Mouse (Mus musculus) MEL (cell line): ENCODE results near the gene Nup214. TPM values are rescaled to one million over a fixed set of nuclear protein-coding genes. Genes with fewer than 3 reads are reported as not detected.

Experiments used
- DNase-seq: peaks from one replicate; pipeline ENCODE4 v3.0.0; 2011; ENCODE audit warnings: low read depth, low spot score
- H3K27ac ChIP-seq: 2 replicates; pipeline ENCODE4 v1.5.1; 2012; ENCODE audit warnings: low read depth, mild to moderate bottlenecking, control low read depth, low read length, moderate library complexity; ENCODE audit not compliant: control insufficient read depth
- H3K27me3 ChIP-seq, 2 experiments: fragments of 150-350 bp in 1 of 2; sonication (generic) in 1 of 2; 2 replicates each; pipeline ENCODE4 v1.6.1; 2012; ENCODE audit warnings: low read length in 2 of 2, mild to moderate bottlenecking in 2 of 2, improper control_type of control experiment in 1 of 2, moderate library complexity in 1 of 2; ENCODE audit not compliant: insufficient read depth in 2 of 2, control insufficient read depth in 1 of 2
- H3K36me3 ChIP-seq, 2 experiments: 2 replicates each; pipeline ENCODE4 v1.6.1; 2012 to 2014; ENCODE audit warnings: low read length in 2 of 2, improper control_type of control experiment in 1 of 2, inconsistent platforms in 1 of 2, mild to moderate bottlenecking in 1 of 2; ENCODE audit not compliant: insufficient read depth in 2 of 2, control insufficient read depth in 1 of 2
- H3K4me1 ChIP-seq, 2 experiments: fragments of 150-350 bp in 1 of 2; sonication (generic) in 1 of 2; 2 replicates each; pipeline ENCODE4 v1.6.1; 2012; ENCODE audit warnings: low read length in 2 of 2, improper control_type of control experiment in 1 of 2, mild to moderate bottlenecking in 1 of 2; ENCODE audit not compliant: insufficient read depth in 2 of 2, control insufficient read depth in 1 of 2
- H3K4me3 ChIP-seq, 2 experiments: fragments of 150-350 bp in 1 of 2; sonication (generic) in 1 of 2; 2 replicates each; pipeline ENCODE4 v1.5.1; 2012; ENCODE audit warnings: low read depth in 2 of 2, low read length in 2 of 2, mild to moderate bottlenecking in 2 of 2, moderate library complexity in 2 of 2, control low read depth in 1 of 2, improper control_type of control experiment in 1 of 2; ENCODE audit not compliant: control insufficient read depth in 1 of 2, insufficient read depth in 1 of 2
- H3K79me2 ChIP-seq: 2 replicates; pipeline ENCODE4 v1.6.1; 2012; ENCODE audit warnings: mild to moderate bottlenecking, low read length, moderate library complexity; ENCODE audit not compliant: control insufficient read depth, poor library complexity, insufficient read depth
- H3K9ac ChIP-seq: 2 replicates; pipeline ENCODE4 v1.6.1; 2012; ENCODE audit warnings: low read depth, mild to moderate bottlenecking, control low read depth, low read length, moderate library complexity; ENCODE audit not compliant: control insufficient read depth, poor library complexity, severe bottlenecking
- H3K9me3 ChIP-seq: fragments of 150-350 bp; sonication (generic); replicated peaks from 2 replicates; pipeline ENCODE4 v1.6.1; 2012; ENCODE audit warnings: mild to moderate bottlenecking, low read length, improper control_type of control experiment, moderate library complexity; ENCODE audit not compliant: insufficient read depth
- BHLHE40 ChIP-seq: IDR thresholded peaks from 2 replicates; pipeline ENCODE4 v1.6.1; 2012; ENCODE audit warnings: low read depth, mild to moderate bottlenecking, inconsistent platforms, low read length, improper control_type of control experiment, borderline replicate concordance
- CHD2 ChIP-seq: IDR thresholded peaks from 2 replicates; pipeline ENCODE4 v1.6.1; 2011; ENCODE audit warnings: low read length, improper control_type of control experiment
- E2F4 ChIP-seq: IDR thresholded peaks from 2 replicates; pipeline ENCODE4 v1.6.1; 2011; ENCODE audit warnings: low read depth, low read length, improper control_type of control experiment, borderline replicate concordance
- ELF1 ChIP-seq: IDR thresholded peaks from 2 replicates; pipeline ENCODE4 v1.6.1; 2014; ENCODE audit warnings: low read depth, mild to moderate bottlenecking, inconsistent platforms, low read length, improper control_type of control experiment, moderate library complexity
- EP300 ChIP-seq, 2 experiments: IDR thresholded peaks; 2 replicates each; pipeline ENCODE4 v1.6.1; 2011; ENCODE audit warnings: improper control_type of control experiment in 2 of 2, low read length in 2 of 2, low read depth in 1 of 2, mild to moderate bottlenecking in 1 of 2
- GATA1 ChIP-seq: IDR thresholded peaks from 2 replicates; pipeline ENCODE4 v1.6.1; 2011; ENCODE audit warnings: low read depth, low read length, improper control_type of control experiment
- HCFC1 ChIP-seq: IDR thresholded peaks from 2 replicates; pipeline ENCODE4 v1.6.1; 2012; ENCODE audit warnings: low read depth, mild to moderate bottlenecking, inconsistent platforms, low read length, improper control_type of control experiment, moderate library complexity
- MEF2A ChIP-seq: IDR thresholded peaks from 2 replicates; pipeline ENCODE4 v1.6.1; 2014; ENCODE audit warnings: low read depth, mild to moderate bottlenecking, inconsistent platforms, low read length, improper control_type of control experiment; ENCODE audit not compliant: poor library complexity, insufficient replicate concordance, severe bottlenecking; ENCODE audit errors: extremely low read depth
- MXI1 ChIP-seq: IDR thresholded peaks from 2 replicates; pipeline ENCODE4 v1.6.1; 2011; ENCODE audit warnings: mild to moderate bottlenecking, low read depth, low read length, improper control_type of control experiment
- MYC ChIP-seq: IDR thresholded peaks from 2 replicates; pipeline ENCODE4 v1.6.1; 2011; ENCODE audit warnings: low read depth, mild to moderate bottlenecking, low read length, improper control_type of control experiment, moderate library complexity
- RAD21 ChIP-seq: IDR thresholded peaks from 2 replicates; pipeline ENCODE4 v1.6.1; 2011; ENCODE audit warnings: mild to moderate bottlenecking, low read depth, low read length, improper control_type of control experiment
- SIN3A ChIP-seq: IDR thresholded peaks from 2 replicates; pipeline ENCODE4 v1.6.1; 2012; ENCODE audit warnings: low read length, improper control_type of control experiment, inconsistent platforms
- SMC3 ChIP-seq: IDR thresholded peaks from 2 replicates; pipeline ENCODE4 v1.6.1; 2011; ENCODE audit warnings: low read depth, low read length, improper control_type of control experiment
- TAL1 ChIP-seq: IDR thresholded peaks from 2 replicates; pipeline ENCODE4 v1.6.1; 2012; ENCODE audit warnings: mild to moderate bottlenecking, inconsistent platforms, low read length, moderate library complexity, mixed read lengths
- TBP ChIP-seq: IDR thresholded peaks from 2 replicates; pipeline ENCODE4 v1.8.0; 2011; ENCODE audit warnings: low read depth, low read length, improper control_type of control experiment
- TCF12 ChIP-seq: IDR thresholded peaks from 2 replicates; pipeline ENCODE4 v1.6.1; 2014; ENCODE audit warnings: low read depth, mild to moderate bottlenecking, inconsistent platforms, low read length, improper control_type of control experiment, moderate library complexity
- USF1 ChIP-seq: IDR thresholded peaks from 2 replicates; pipeline ENCODE4 v1.6.1; 2014; ENCODE audit warnings: low read depth, mild to moderate bottlenecking, inconsistent platforms, low read length, improper control_type of control experiment, moderate library complexity
- USF2 ChIP-seq, 2 experiments: IDR thresholded peaks; 2 replicates each; pipeline ENCODE4 v1.6.1; 2011 to 2012; ENCODE audit warnings: improper control_type of control experiment in 2 of 2, low read length in 2 of 2, borderline replicate concordance in 1 of 2, inconsistent platforms in 1 of 2, low read depth in 1 of 2, mild to moderate bottlenecking in 1 of 2; ENCODE audit not compliant: insufficient read depth in 1 of 2
- ZC3H11A ChIP-seq: IDR thresholded peaks from 2 replicates; pipeline ENCODE4 v1.6.1; 2012; ENCODE audit warnings: low read depth, mild to moderate bottlenecking, inconsistent platforms, low read length, improper control_type of control experiment
- polyA plus RNA-seq, 2 experiments: library from polyadenylated mRNA; stranded (reverse) in 1 of 2; unstranded in 1 of 2; fragments of >175 nt in 1 of 2; fragments of >200 nt in 1 of 2; gene quantifications; 2 replicates each; pipeline versions ENCODE4 v1.2.1 to v1.2.4; 2012; ENCODE audit warnings: low replicate concordance in 2 of 2, low read depth in 1 of 2; ENCODE audit not compliant: insufficient read length in 2 of 2, insufficient read depth in 1 of 2, missing spikeins in 1 of 2
- total RNA-seq: library from RNA; depleted of rRNA; stranded (reverse); fragments of 300-350 nt; gene quantifications from 2 replicates; pipeline ENCODE4 v1.2.3, GENCODE M21; 2012

Gene Nup214
- total and polyA plus RNA-seq, 3 experiments, result 71.4 to 163 (median 78.6) TPM

- no peak for DNase-seq
- no peak for TF ChIP-seq USF1
- no peak for TF ChIP-seq TCF12
- no peak for TF ChIP-seq TAL1
- no peak for TF ChIP-seq MEF2A
- no peak for TF ChIP-seq E2F4
- TF ChIP-seq MYC, result no peak
- no peak for TF ChIP-seq RAD21
- TF ChIP-seq BHLHE40, result no peak
- no peak for TF ChIP-seq SMC3
- TF ChIP-seq SIN3A, result no peak
- no peak for TF ChIP-seq USF2 (IDR thresholded peaks at IDR 0.05; ENCODE audit: borderline replicate concordance in 1 of 2, insufficient read depth in 1 of 2, low read depth in 1 of 2, low read length in 2 of 2)
- no peak for TF ChIP-seq TBP
- no peak for TF ChIP-seq ZC3H11A
- no peak for TF ChIP-seq CHD2
- TF ChIP-seq GATA1, result no peak
- no peak overlapping the region for H3K4me3 ChIP-seq
- peaks cover 5% of the 10 kb centered on the region; the same call in 1 of the 2 replicates for H3K79me2 ChIP-seq
- H3K9me3 ChIP-seq, result no peaks in the 10 kb centered on the region
- no peak overlapping the region for H3K27ac ChIP-seq
- H3K27me3 ChIP-seq, result no peaks in the 10 kb centered on the region
- peaks cover 2 to 26% of the 10 kb centered on the region in 2 experiments for H3K4me1 ChIP-seq
- peaks cover 0 to 17% of the 10 kb centered on the region in 2 experiments; a peak in 2 of 4 replicates for H3K36me3 ChIP-seq
- H3K9ac ChIP-seq, result no peak overlapping the region
Measured at GRCm38 (mm10) chr2:32091956-32092355, 117.7 kb downstream of the Nup214 start.

GRCm38 (mm10) chr2:32094001-32094707, 119.9 kb downstream of the Nup214 start:
- peaks cover 5% of the 10 kb centered on the region; the same call in 1 of the 2 replicates for H3K79me2 ChIP-seq
- H3K4me3 ChIP-seq, result no peak overlapping the region
- H3K9me3 ChIP-seq, result no peaks in the 10 kb centered on the region
- peak; percentile 67 for DNase-seq
- H3K27ac ChIP-seq, result peak overlapping the region; percentile 37
- H3K36me3 ChIP-seq, result peaks cover 0 to 17% of the 10 kb centered on the region in 2 experiments; a peak in 2 of 4 replicates
- no peaks in the 10 kb centered on the region for H3K27me3 ChIP-seq
- TF ChIP-seq HCFC1 (peak; percentile 35; the same call in 1 of the 2 replicates), EP300 (IDR thresholded peaks at IDR 0.05; ENCODE audit: low read depth in 1 of 2, low read length in 2 of 2) (0 out of 4 replicates have a peak, but pooled peaks of 1 of the 2 experiments have one; percentile 42), USF1 (0 out of 2 replicates have a peak, but pooled peaks have one; percentile 14), TBP (0 out of 2 replicates have a peak, but pooled peaks have one; percentile 22), MYC (0 out of 2 replicates have a peak, but pooled peaks have one; percentile 25), MXI1 (0 out of 2 replicates have a peak, but pooled peaks have one; percentile 34), BHLHE40 (no peak), ELF1 (no peak)
- H3K4me1 ChIP-seq, result peaks cover 2 to 26% of the 10 kb centered on the region in 2 experiments
- H3K9ac ChIP-seq, result peak overlapping the region; percentile 4; the same call in 1 of the 2 replicates
